Mouse (Mus musculus) B cell, adult 67 days (primary cell): ENCODE measurements around the gene Ccnj. TPM values are rescaled to one million over a fixed set of nuclear protein-coding genes. Genes with fewer than 3 reads are reported as not detected.

Experiments used
- total RNA-seq, 2 experiments: library from RNA; stranded (reverse); gene quantifications; 4 replicates each; pipeline ENCODE4 v1.2.4; 2023

Ccnj gene
- total RNA-seq: 10 to 100 TPM; 27.4 to 29.8 TPM

GRCm38 (mm10) chr19:40830703-40831415, at the start of gene Ccnj:
Ccnj (plus strand) TSS chr19:40831279.

GRCm38 (mm10) chr19:40894519-40895392, 63.7 kb downstream of the Ccnj start, which contains the start of gene Zfp518a:
Zfp518a (plus strand) TSS chr19:40894705.

Other genes with a start within 250 kb of the Ccnj start
- gene Aldh18a1, start 242.8 kb upstream of the Ccnj start, total RNA-seq: 10 to 100 TPM; 27.2 to 30.3 TPM
- 10 to 100 TPM; 10.0 to 11.3 TPM for gene Tctn3, start 219.0 kb upstream of the Ccnj start, total RNA-seq
- gene Entpd1, start 218.9 kb upstream of the Ccnj start, total RNA-seq: 10 to 100 TPM; 18.6 to 24.1 TPM
- gene Cc2d2b, start 82.5 kb upstream of the Ccnj start, total RNA-seq: 1 to 10 TPM in 1 of 2 experiments, under 1 TPM in 1; 0.70 to 2.2 TPM
- gene Zfp518a, start 63.4 kb downstream of the Ccnj start, total RNA-seq: 10 to 100 TPM; 22.9 to 25.6 TPM
- 100 to 1,000 TPM; 421 to 430 TPM for gene Blnk, start 163.3 kb downstream of the Ccnj start, total RNA-seq
- not detected for gene Dntt, start 198.0 kb downstream of the Ccnj start, total RNA-seq
- gene Opalin, start 245.8 kb downstream of the Ccnj start, total RNA-seq: not detected